Mouse (Mus musculus): Measurements from ENCODE around the gene Casq2. TPM values are rescaled to one million over a fixed set of nuclear protein-coding genes. Genes with fewer than 3 reads are reported as not detected.

Casq2 gene
- polyA plus RNA-seq, 1 experiment from 2014 or later, result 0.82 TPM

- 55% methylated on average over 10 of the region's 10 CpGs for WGBS
- Histone ChIP-seq H3K27ac (ENCODE audit: low read length) (peak overlapping the region; percentile 78), H3K36me3 (ENCODE audit: control insufficient read depth, insufficient read depth, low read length) (no peaks in the 10 kb centered on the region), H3K4me3 (ENCODE audit: low read depth, low read length) (no peak overlapping the region), H3K4me1 (ENCODE audit: control insufficient read depth, insufficient read depth, low read length) (peaks cover 16% of the 10 kb centered on the region), H3K9ac (ENCODE audit: low read depth, low read length) (peak overlapping the region; percentile 14; the same call in 1 of the 2 replicates), H3K9me3 (replicated peaks; ENCODE audit: control insufficient read depth, low read length, poor library complexity, severe bottlenecking) (no peaks in the 10 kb centered on the region), H3K27me3 (ENCODE audit: control insufficient read depth, insufficient read depth, low read depth, low read length) (no peaks in the 10 kb centered on the region), H3K4me2 (ENCODE audit: low read length) (no peak overlapping the region)
- ATAC-seq, result peak; percentile 74
Observed at GRCm38 (mm10) chr3:102137158-102137557, 50.9 kb downstream of the Casq2 start.

GRCm38 (mm10) chr3:102138899-102139298 is 52.7 kb downstream of the Casq2 start:
- H3K27ac ChIP-seq (ENCODE audit: low read length), result no peak overlapping the region
- ATAC-seq, result 0 out of 2 replicates have a peak, but pooled peaks have one; percentile 10
- no peak overlapping the region for H3K9ac ChIP-seq (ENCODE audit: low read depth, low read length)
- WGBS, result 49% methylated on average over 6 of the region's 6 CpGs
- peaks cover 16% of the 10 kb centered on the region for H3K4me1 ChIP-seq (ENCODE audit: control insufficient read depth, insufficient read depth, low read length)
- H3K4me3 ChIP-seq (ENCODE audit: low read depth, low read length), result no peak overlapping the region
- H3K9me3 ChIP-seq (replicated peaks; ENCODE audit: control insufficient read depth, low read length, poor library complexity, severe bottlenecking), result no peaks in the 10 kb centered on the region
- H3K27me3 ChIP-seq (ENCODE audit: control insufficient read depth, insufficient read depth, low read depth, low read length), result no peaks in the 10 kb centered on the region
- no peak overlapping the region for H3K4me2 ChIP-seq (ENCODE audit: low read length)
- no peaks in the 10 kb centered on the region for H3K36me3 ChIP-seq (ENCODE audit: control insufficient read depth, insufficient read depth, low read length)

DNA sequence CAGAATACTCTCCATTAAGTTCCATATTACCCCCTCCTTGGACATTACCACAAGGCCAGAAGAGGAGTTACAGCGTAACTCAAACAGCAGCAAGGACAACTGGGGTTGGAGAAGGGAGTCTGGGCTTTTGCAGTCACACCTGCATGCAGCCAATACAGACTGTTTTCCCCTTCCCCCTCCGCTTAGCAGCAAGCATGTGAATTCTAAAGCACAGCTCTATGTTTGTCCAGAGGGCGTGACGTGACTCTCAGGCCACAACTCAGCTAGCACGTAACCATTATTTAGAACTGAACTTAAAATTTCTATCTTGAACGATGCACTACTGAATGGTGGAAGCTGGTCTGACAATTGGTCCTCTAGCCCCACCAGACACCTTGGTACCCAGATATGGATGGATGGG is 54.4 kb downstream of the Casq2 start:
- Histone ChIP-seq H3K4me1 (ENCODE audit: control insufficient read depth, insufficient read depth, low read length) (peaks cover 12% of the 10 kb centered on the region), H3K36me3 (ENCODE audit: control insufficient read depth, insufficient read depth, low read length) (no peaks in the 10 kb centered on the region), H3K27ac (ENCODE audit: low read length) (no peak overlapping the region), H3K4me2 (ENCODE audit: low read length) (no peak overlapping the region), H3K9ac (ENCODE audit: low read depth, low read length) (no peak overlapping the region), H3K4me3 (ENCODE audit: low read depth, low read length) (no peak overlapping the region), H3K9me3 (replicated peaks; ENCODE audit: control insufficient read depth, low read length, poor library complexity, severe bottlenecking) (no peaks in the 10 kb centered on the region), H3K27me3 (ENCODE audit: control insufficient read depth, insufficient read depth, low read depth, low read length) (no peaks in the 10 kb centered on the region)
- 90% methylated on average over 6 of the region's 6 CpGs for WGBS
- ATAC-seq, result no peak

- WGBS, result 57% methylated on average over 2 of the region's 2 CpGs
- Histone ChIP-seq H3K27me3 (ENCODE audit: control insufficient read depth, insufficient read depth, low read depth, low read length) (no peaks in the 10 kb centered on the region), H3K36me3 (ENCODE audit: control insufficient read depth, insufficient read depth, low read length) (no peaks in the 10 kb centered on the region), H3K4me2 (ENCODE audit: low read length) (no peak overlapping the region), H3K4me1 (ENCODE audit: control insufficient read depth, insufficient read depth, low read length) (peaks cover 12% of the 10 kb centered on the region; the same call in 1 of the 2 replicates), H3K27ac (ENCODE audit: low read length) (no peak overlapping the region), H3K9me3 (replicated peaks; ENCODE audit: control insufficient read depth, low read length, poor library complexity, severe bottlenecking) (no peaks in the 10 kb centered on the region), H3K9ac (ENCODE audit: low read depth, low read length) (no peak overlapping the region), H3K4me3 (ENCODE audit: low read depth, low read length) (no peak overlapping the region)
- no peak for ATAC-seq
Observed at GRCm38 (mm10) chr3:102141451-102141850, 55.2 kb downstream of the Casq2 start.

DNA sequence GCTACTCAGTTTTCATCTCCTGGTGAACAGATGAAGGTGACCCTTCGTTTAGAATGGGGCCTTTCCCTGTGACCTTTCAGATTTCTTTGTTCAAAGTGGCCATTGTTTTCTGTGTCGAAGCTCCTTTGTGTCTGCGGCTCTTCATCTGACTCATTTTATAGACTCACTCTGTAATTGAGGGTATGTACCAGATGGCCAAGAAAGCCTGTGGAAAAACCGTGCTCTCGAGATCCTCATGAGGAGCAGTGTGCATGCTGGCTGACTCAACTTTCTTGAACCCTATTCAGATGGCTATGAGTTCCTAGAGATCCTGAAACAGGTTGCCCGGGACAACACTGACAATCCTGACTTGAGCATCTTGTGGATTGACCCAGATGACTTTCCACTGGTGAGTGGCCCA is 55.7 kb downstream of the Casq2 start:
- no peak overlapping the region for H3K27ac ChIP-seq (ENCODE audit: low read length)
- H3K4me2 ChIP-seq (ENCODE audit: low read length), result no peak overlapping the region
- peaks cover 15% of the 10 kb centered on the region; the same call in 1 of the 2 replicates for H3K4me1 ChIP-seq (ENCODE audit: control insufficient read depth, insufficient read depth, low read length)
- 36% methylated on average over 6 of the region's 6 CpGs for WGBS
- no peak for ATAC-seq
- H3K27me3 ChIP-seq (ENCODE audit: control insufficient read depth, insufficient read depth, low read depth, low read length), result no peaks in the 10 kb centered on the region
- H3K9me3 ChIP-seq (replicated peaks; ENCODE audit: control insufficient read depth, low read length, poor library complexity, severe bottlenecking), result no peaks in the 10 kb centered on the region
- H3K36me3 ChIP-seq (ENCODE audit: control insufficient read depth, insufficient read depth, low read length), result no peaks in the 10 kb centered on the region
- no peak overlapping the region for H3K4me3 ChIP-seq (ENCODE audit: low read depth, low read length)
- no peak overlapping the region for H3K9ac ChIP-seq (ENCODE audit: low read depth, low read length)

- Histone ChIP-seq H3K27me3 (ENCODE audit: control insufficient read depth, insufficient read depth, low read depth, low read length) (no peaks in the 10 kb centered on the region), H3K27ac (ENCODE audit: low read length) (no peak overlapping the region), H3K4me3 (ENCODE audit: low read depth, low read length) (no peak overlapping the region), H3K9me3 (replicated peaks; ENCODE audit: control insufficient read depth, low read length, poor library complexity, severe bottlenecking) (no peaks in the 10 kb centered on the region), H3K4me1 (ENCODE audit: control insufficient read depth, insufficient read depth, low read length) (peaks cover 7% of the 10 kb centered on the region; the same call in 1 of the 2 replicates), H3K4me2 (ENCODE audit: low read length) (no peak overlapping the region), H3K36me3 (ENCODE audit: control insufficient read depth, insufficient read depth, low read length) (no peaks in the 10 kb centered on the region), H3K9ac (ENCODE audit: low read depth, low read length) (no peak overlapping the region)
- no peak for ATAC-seq
- 97% methylated on average over 4 of the region's 4 CpGs for WGBS
Observed at GRCm38 (mm10) chr3:102142947-102143346, 56.7 kb downstream of the Casq2 start.

DNA sequence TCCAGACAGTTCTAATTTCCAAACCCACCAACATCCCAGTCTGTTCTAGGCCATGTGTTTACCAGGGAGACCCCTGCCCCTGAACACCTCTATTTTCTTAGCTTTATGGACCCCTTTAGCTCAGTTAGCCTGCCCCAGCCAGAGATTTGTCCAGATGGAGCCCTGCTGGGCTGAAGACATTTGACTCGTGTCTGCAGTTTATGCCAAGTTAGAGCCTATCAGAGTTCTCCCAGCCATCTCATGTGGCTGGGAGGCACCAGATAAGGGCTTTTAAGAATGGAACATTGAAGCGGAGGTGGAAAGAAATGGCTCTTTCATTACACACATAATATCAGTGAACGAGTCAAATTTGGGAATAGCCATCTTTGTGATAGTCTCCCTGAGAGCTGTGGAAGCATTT is 57.3 kb downstream of the Casq2 start:
- ATAC-seq, result no peak
- WGBS, result 90% methylated on average over 3 of the region's 3 CpGs
- Histone ChIP-seq H3K9ac (ENCODE audit: low read depth, low read length) (no peak overlapping the region), H3K9me3 (replicated peaks; ENCODE audit: control insufficient read depth, low read length, poor library complexity, severe bottlenecking) (no peaks in the 10 kb centered on the region), H3K36me3 (ENCODE audit: control insufficient read depth, insufficient read depth, low read length) (no peaks in the 10 kb centered on the region), H3K4me2 (ENCODE audit: low read length) (no peak overlapping the region), H3K27ac (ENCODE audit: low read length) (no peak overlapping the region), H3K4me1 (ENCODE audit: control insufficient read depth, insufficient read depth, low read length) (peaks cover 5% of the 10 kb centered on the region; the same call in 1 of the 2 replicates), H3K27me3 (ENCODE audit: control insufficient read depth, insufficient read depth, low read depth, low read length) (no peaks in the 10 kb centered on the region), H3K4me3 (ENCODE audit: low read depth, low read length) (no peak overlapping the region)

DNA sequence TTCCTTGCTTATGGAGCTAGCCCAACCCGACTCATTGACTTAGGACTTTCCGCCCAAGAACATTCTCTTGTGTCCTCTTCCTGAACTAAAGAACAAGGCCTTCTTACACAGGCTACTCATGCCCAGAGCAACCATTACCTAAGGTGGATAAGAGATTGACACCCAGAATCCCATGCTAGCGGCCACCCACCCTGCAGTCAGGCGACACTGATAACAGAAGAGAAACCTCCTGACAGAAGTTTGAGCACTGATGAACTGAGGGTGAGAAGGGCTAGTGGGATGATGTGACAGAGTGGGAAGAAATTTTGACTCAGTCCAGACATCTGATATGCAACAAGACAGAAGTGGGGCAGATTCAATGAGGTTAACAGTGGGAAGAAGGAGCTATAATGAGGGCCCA is 58.2 kb downstream of the Casq2 start:
- Histone ChIP-seq H3K36me3 (ENCODE audit: control insufficient read depth, insufficient read depth, low read length) (no peaks in the 10 kb centered on the region), H3K9me3 (replicated peaks; ENCODE audit: control insufficient read depth, low read length, poor library complexity, severe bottlenecking) (no peaks in the 10 kb centered on the region), H3K4me1 (ENCODE audit: control insufficient read depth, insufficient read depth, low read length) (peaks cover 5% of the 10 kb centered on the region; the same call in 1 of the 2 replicates), H3K27ac (ENCODE audit: low read length) (no peak overlapping the region), H3K4me2 (ENCODE audit: low read length) (no peak overlapping the region), H3K27me3 (ENCODE audit: control insufficient read depth, insufficient read depth, low read depth, low read length) (no peaks in the 10 kb centered on the region), H3K9ac (ENCODE audit: low read depth, low read length) (no peak overlapping the region), H3K4me3 (ENCODE audit: low read depth, low read length) (no peak overlapping the region)
- WGBS, result 94% methylated on average over 4 of the region's 4 CpGs
- ATAC-seq, result no peak

DNA sequence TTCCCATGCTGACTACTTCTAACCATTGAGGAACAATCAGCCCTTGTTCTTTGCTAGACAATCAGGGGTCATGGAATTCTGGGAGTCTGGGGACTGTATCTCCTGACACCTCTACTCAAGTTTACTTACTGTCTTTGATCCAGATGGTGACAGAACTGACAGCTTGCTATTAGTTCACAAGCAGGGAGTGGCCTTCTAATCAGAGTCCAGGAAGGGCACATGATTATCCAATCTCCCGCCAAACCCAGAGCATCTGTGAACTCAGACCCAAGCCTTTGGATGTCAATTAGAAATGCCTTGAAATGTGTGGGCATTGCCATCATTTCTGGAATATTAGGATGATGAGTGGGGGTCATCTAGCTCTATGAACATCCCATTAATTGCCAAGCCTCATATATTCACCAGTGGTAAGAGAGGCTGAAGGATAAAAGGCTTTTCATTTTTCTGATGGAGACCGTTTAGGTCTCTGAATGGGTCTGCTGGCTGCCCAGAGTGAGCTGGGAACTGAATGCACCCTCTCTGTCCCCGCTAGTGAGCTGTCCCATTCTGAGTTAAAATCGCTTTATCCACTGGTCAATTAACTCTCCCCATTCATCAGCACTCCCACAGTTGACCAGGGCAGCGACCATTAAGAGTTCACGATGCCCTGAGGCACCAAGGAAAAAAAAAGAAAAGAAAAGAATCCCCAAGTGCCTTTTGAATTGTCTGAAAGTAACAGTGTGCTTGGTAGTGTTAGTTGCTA is 59.6 kb downstream of the Casq2 start:
- WGBS, result 33% methylated on average over 6 of the region's 6 CpGs
- no peaks in the 10 kb centered on the region for H3K36me3 ChIP-seq (ENCODE audit: control insufficient read depth, insufficient read depth, low read length)
- no peak overlapping the region for H3K4me2 ChIP-seq (ENCODE audit: low read length)
- H3K9me3 ChIP-seq (replicated peaks; ENCODE audit: control insufficient read depth, low read length, poor library complexity, severe bottlenecking), result no peaks in the 10 kb centered on the region
- H3K4me1 ChIP-seq (ENCODE audit: control insufficient read depth, insufficient read depth, low read length), result peaks cover 5% of the 10 kb centered on the region; the same call in 1 of the 2 replicates
- no peak overlapping the region for H3K27ac ChIP-seq (ENCODE audit: low read length)
- no peaks in the 10 kb centered on the region for H3K27me3 ChIP-seq (ENCODE audit: control insufficient read depth, insufficient read depth, low read depth, low read length)
- no peak overlapping the region for H3K9ac ChIP-seq (ENCODE audit: low read depth, low read length)
- H3K4me3 ChIP-seq (ENCODE audit: low read depth, low read length), result no peak overlapping the region
- ATAC-seq, result no peak

All from midbrain, embryonic 16.5 days (tissue).